Mouse (Mus musculus): ENCODE data around the gene Sult2b1. TPM values are rescaled to one million over a fixed set of nuclear protein-coding genes. Genes with fewer than 3 reads are reported as not detected.
A peak's percentile ranks its signal among the peaks of the same experiment; 100 is the strongest.

The Sult2b1 gene
- polyA plus RNA-seq, 1 experiment from 2014 or later, result 1.4 TPM

DNA sequence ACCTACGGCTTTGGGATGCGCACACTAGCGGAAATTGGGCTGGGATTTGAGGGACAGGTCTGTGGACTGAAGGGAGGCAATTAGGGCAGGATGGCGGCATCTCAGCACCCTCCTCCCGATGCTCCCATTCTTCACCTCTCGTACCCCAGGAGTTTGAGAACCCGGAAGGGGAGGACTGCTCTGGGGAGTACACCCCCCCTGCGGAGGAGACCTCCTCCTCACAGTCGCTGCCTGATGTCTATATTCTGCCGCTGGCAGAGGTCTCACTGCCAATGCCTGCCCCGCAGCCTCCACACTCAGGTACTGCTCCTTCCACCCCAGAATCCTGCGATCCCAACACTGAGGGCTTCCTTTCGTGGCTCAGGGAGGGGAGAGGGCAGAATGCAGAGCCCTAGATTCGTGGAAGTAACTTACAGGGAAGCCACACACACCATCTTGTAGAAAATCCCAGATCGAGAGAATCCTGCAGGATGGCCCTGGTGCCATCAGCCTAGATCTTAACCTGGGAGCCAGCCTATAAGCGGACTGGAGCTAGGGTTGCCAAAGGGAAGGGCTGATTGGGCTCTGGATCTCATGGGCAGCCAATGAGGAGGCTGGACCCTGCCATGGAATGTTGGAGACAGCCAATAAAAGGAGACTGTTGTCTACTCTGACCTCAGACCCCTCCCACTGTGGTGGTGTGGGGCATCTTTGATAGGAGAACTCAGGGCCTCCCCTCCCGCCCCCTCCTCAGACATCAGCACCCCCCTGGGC is 2.4 kb upstream of the Sult2b1 start:
- ATAC-seq (replicated peaks; ENCODE audit: low FRiP score), result peak; percentile 11; the same call in 1 of the 2 replicates
- WGBS, result 10% methylated on average over 17 of the region's 17 CpGs
- H3K27ac ChIP-seq (ENCODE audit: low read depth, low read length), result no peak overlapping the region

DNA sequence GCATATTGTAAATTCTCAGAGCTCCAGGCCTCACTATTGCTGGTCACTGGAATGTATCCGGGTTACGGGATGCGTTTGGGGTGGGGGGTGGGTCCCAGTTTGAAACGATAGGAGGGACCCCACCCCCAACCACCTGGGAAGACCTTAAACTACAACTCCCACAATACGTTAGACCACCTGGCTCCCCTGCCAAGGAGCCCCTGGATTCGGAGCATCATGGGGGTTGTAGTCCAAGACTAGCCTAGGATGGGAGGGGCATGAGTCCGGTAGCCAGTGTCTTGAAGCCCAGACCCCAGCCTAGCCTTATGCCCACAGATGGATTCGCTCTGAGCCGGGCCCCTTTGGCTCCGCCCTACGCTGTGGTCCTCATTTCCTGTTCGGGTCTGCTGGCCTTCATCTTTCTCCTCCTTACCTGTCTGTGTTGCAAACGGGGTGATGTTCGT is 1.7 kb upstream of the Sult2b1 start:
- Histone ChIP-seq H3K4me1 (replicated peaks; ENCODE audit: control insufficient read depth, insufficient read depth, low read length) (peaks cover 20% of the 10 kb centered on the region), H3K27me3 (ENCODE audit: control insufficient read depth, insufficient read depth, low read length) (no peaks in the 10 kb centered on the region), H3K9ac (ENCODE audit: low read length) (peak overlapping the region; percentile 85), H3K9me3 (ENCODE audit: control insufficient read depth, low read length) (no peaks in the 10 kb centered on the region), H3K4me2 (ENCODE audit: low read depth, low read length, severe bottlenecking) (peak overlapping the region; percentile 88), H3K4me3 (ENCODE audit: low read depth, low read length) (peak overlapping the region; percentile 92), H3K27ac (ENCODE audit: low read depth, low read length) (no peak overlapping the region; the same call in 1 of the 2 replicates), H3K36me3 (ENCODE audit: control insufficient read depth, insufficient read depth, low read length) (peaks cover 15% of the 10 kb centered on the region)
- DNase-seq (ENCODE audit: low spot score) (peak; percentile 83), ATAC-seq (replicated peaks; ENCODE audit: low FRiP score) (peak; percentile 70)
- WGBS, result under 1% methylated on average over 14 of the region's 14 CpGs

More for the DNA sequence above, 2.4 kb upstream of the Sult2b1 start:
- Histone ChIP-seq H3K9ac (ENCODE audit: low read length) (peak overlapping the region; percentile 85), H3K36me3 (ENCODE audit: control insufficient read depth, insufficient read depth, low read length) (peaks cover 15% of the 10 kb centered on the region), H3K9me3 (ENCODE audit: control insufficient read depth, low read length) (no peaks in the 10 kb centered on the region), H3K4me3 (ENCODE audit: low read depth, low read length) (peak overlapping the region; percentile 92), H3K4me1 (replicated peaks; ENCODE audit: control insufficient read depth, insufficient read depth, low read length) (peaks cover 20% of the 10 kb centered on the region), H3K4me2 (ENCODE audit: low read depth, low read length, severe bottlenecking) (peak overlapping the region; percentile 88), H3K27me3 (ENCODE audit: control insufficient read depth, insufficient read depth, low read length) (no peaks in the 10 kb centered on the region)
- peak; percentile 75 for DNase-seq (ENCODE audit: low spot score)

GRCm38 (mm10) chr7:45785388-45786135 is 1.1 kb upstream of the Sult2b1 start:
- Histone ChIP-seq H3K27me3 (ENCODE audit: control insufficient read depth, insufficient read depth, low read length) (no peaks in the 10 kb centered on the region), H3K9me3 (ENCODE audit: control insufficient read depth, low read length) (no peaks in the 10 kb centered on the region), H3K4me3 (ENCODE audit: low read depth, low read length) (peak overlapping the region; percentile 92), H3K9ac (ENCODE audit: low read length) (peak overlapping the region; percentile 85), H3K36me3 (ENCODE audit: control insufficient read depth, insufficient read depth, low read length) (peaks cover 15% of the 10 kb centered on the region), H3K4me2 (ENCODE audit: low read depth, low read length, severe bottlenecking) (peak overlapping the region; percentile 88), H3K27ac (ENCODE audit: low read depth, low read length) (peak overlapping the region; percentile 63), H3K4me1 (replicated peaks; ENCODE audit: control insufficient read depth, insufficient read depth, low read length) (peaks cover 20% of the 10 kb centered on the region)
- WGBS, result under 1% methylated on average over 41 of the region's 42 CpGs
- peak; percentile 51 for ATAC-seq (replicated peaks; ENCODE audit: low FRiP score)
- peak; percentile 85 for DNase-seq (ENCODE audit: low spot score)

GRCm38 (mm10) chr7:45783511-45784091 is 868 bp downstream of the Sult2b1 start, which contains the start of gene Lmtk3:
Gene Lmtk3, plus strand, starts transcription at chr7:45783738.
- peak; percentile 20 for ATAC-seq (replicated peaks; ENCODE audit: low FRiP score)
- peaks cover 25% of the 10 kb centered on the region for H3K4me1 ChIP-seq (replicated peaks; ENCODE audit: control insufficient read depth, insufficient read depth, low read length)

DNA sequence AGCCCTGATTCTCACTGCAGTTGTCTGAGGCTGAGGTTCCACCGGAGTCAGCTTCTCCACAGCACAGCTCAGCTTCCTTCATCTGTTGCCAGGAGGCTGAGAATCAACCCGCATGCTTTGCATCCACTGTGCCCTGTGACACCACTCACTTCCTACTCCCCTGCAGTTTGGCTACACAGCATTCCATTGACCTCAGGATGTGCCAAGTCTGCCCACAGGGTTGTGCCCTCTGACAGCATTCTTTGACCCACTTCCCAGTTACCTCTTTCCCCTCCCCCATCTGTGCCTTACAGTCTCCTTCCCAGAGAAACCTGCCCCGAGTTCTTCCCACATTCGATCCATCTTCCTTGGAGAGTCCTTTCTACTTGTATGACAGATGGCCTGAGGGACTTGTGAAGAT is 2.2 kb downstream of the Sult2b1 start:
- Histone ChIP-seq H3K27me3 (ENCODE audit: control insufficient read depth, insufficient read depth, low read length) (0 out of 2 replicates have a peak, but pooled peaks cover 2% of the 10 kb centered on the region), H3K36me3 (ENCODE audit: control insufficient read depth, insufficient read depth, low read length) (no peaks in the 10 kb centered on the region), H3K27ac (ENCODE audit: low read depth, low read length) (no peak overlapping the region), H3K9ac (ENCODE audit: low read length) (no peak overlapping the region), H3K4me3 (ENCODE audit: low read depth, low read length) (no peak overlapping the region), H3K4me2 (ENCODE audit: low read depth, low read length, severe bottlenecking) (no peak overlapping the region), H3K4me1 (replicated peaks; ENCODE audit: control insufficient read depth, insufficient read depth, low read length) (peaks cover 23% of the 10 kb centered on the region), H3K9me3 (ENCODE audit: control insufficient read depth, low read length) (no peaks in the 10 kb centered on the region)
- WGBS, result 85% methylated on average over 4 of the region's 4 CpGs
- no peak for DNase-seq (ENCODE audit: low spot score)
- no peak for ATAC-seq (replicated peaks; ENCODE audit: low FRiP score)

More at GRCm38 (mm10) chr7:45783511-45784091, 868 bp downstream of the Sult2b1 start, which contains the start of gene Lmtk3:
- Histone ChIP-seq H3K9ac (ENCODE audit: low read length) (peak within 1 kb of the TSS; percentile 70), H3K9me3 (ENCODE audit: control insufficient read depth, low read length) (no peaks in the 10 kb centered on the region), H3K27me3 (ENCODE audit: control insufficient read depth, insufficient read depth, low read length) (0 out of 2 replicates have a peak, but pooled peaks cover 2% of the 10 kb centered on the region), H3K4me2 (ENCODE audit: low read depth, low read length, severe bottlenecking) (peak within 1 kb of the TSS; percentile 88), H3K4me3 (ENCODE audit: low read depth, low read length) (peak within 1 kb of the TSS; percentile 92), H3K36me3 (ENCODE audit: control insufficient read depth, insufficient read depth, low read length) (peaks cover 3% of the 10 kb centered on the region; the same call in 1 of the 2 replicates), H3K27ac (ENCODE audit: low read depth, low read length) (peak within 1 kb of the TSS; percentile 63)
- DNase-seq (ENCODE audit: low spot score), result peak; percentile 87
- under 1% methylated on average over 38 of the region's 38 CpGs for WGBS

GRCm38 (mm10) chr7:45779081-45779641 is 5.3 kb downstream of the Sult2b1 start:
- H3K27ac ChIP-seq (ENCODE audit: low read depth, low read length), result no peak overlapping the region
- ATAC-seq (replicated peaks; ENCODE audit: low FRiP score) (no peak), DNase-seq (ENCODE audit: low spot score) (no peak)
- no peak overlapping the region for H3K9ac ChIP-seq (ENCODE audit: low read length)
- peak overlapping the region; percentile 20; the same call in 1 of the 2 replicates for H3K4me2 ChIP-seq (ENCODE audit: low read depth, low read length, severe bottlenecking)
- peaks cover 9% of the 10 kb centered on the region for H3K4me1 ChIP-seq (replicated peaks; ENCODE audit: control insufficient read depth, insufficient read depth, low read length)
- 26% methylated on average over 22 of the region's 22 CpGs for WGBS
- H3K4me3 ChIP-seq (ENCODE audit: low read depth, low read length), result no peak overlapping the region; the same call in 1 of the 2 replicates
- no peaks in the 10 kb centered on the region for H3K36me3 ChIP-seq (ENCODE audit: control insufficient read depth, insufficient read depth, low read length)
- H3K9me3 ChIP-seq (ENCODE audit: control insufficient read depth, low read length), result no peaks in the 10 kb centered on the region
- 0 out of 2 replicates have a peak, but pooled peaks cover 2% of the 10 kb centered on the region for H3K27me3 ChIP-seq (ENCODE audit: control insufficient read depth, insufficient read depth, low read length)

GRCm38 (mm10) chr7:45775237-45775636 is 9.2 kb downstream of the Sult2b1 start:
- no peak overlapping the region for H3K27ac ChIP-seq (ENCODE audit: low read depth, low read length)

DNA sequence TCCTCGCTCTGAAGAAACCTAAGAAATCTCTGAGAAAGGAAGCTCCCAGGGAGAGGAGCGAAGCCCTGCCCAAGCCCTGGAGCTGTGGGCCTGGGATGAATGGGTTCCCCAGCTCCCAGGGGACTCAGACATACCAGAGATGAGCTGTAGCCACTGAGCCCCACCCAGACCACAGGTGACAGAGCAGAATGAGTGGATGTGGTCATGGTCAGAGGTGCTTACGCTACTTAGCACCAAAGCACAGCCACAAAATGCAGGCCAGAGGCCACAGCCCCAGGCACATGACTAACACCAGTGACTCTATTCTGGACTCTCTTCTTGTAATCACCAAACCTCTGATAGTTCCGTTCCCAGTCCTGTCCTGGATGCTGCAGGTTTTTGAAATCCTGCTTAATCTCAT is 13.4 kb downstream of the Sult2b1 start:
- H3K9me3 ChIP-seq (ENCODE audit: control insufficient read depth, low read length), result no peaks in the 10 kb centered on the region
- H3K9ac ChIP-seq (ENCODE audit: low read length), result no peak overlapping the region
- H3K4me3 ChIP-seq (ENCODE audit: low read depth, low read length), result no peak overlapping the region
- no peaks in the 10 kb centered on the region for H3K36me3 ChIP-seq (ENCODE audit: control insufficient read depth, insufficient read depth, low read length)
- H3K27ac ChIP-seq (ENCODE audit: low read depth, low read length), result no peak overlapping the region
- no peak for DNase-seq (ENCODE audit: low spot score)
- no peak overlapping the region for H3K4me2 ChIP-seq (ENCODE audit: low read depth, low read length, severe bottlenecking)
- no peaks in the 10 kb centered on the region for H3K27me3 ChIP-seq (ENCODE audit: control insufficient read depth, insufficient read depth, low read length)
- 59% methylated on average over 4 of the region's 4 CpGs for WGBS
- no peak for ATAC-seq (replicated peaks; ENCODE audit: low FRiP score)
- no peaks in the 10 kb centered on the region for H3K4me1 ChIP-seq (replicated peaks; ENCODE audit: control insufficient read depth, insufficient read depth, low read length)

More at GRCm38 (mm10) chr7:45775237-45775636, 9.2 kb downstream of the Sult2b1 start:
- H3K9me3 ChIP-seq (ENCODE audit: control insufficient read depth, low read length), result no peaks in the 10 kb centered on the region
- no peak overlapping the region for H3K9ac ChIP-seq (ENCODE audit: low read length)
- H3K36me3 ChIP-seq (ENCODE audit: control insufficient read depth, insufficient read depth, low read length), result no peaks in the 10 kb centered on the region
- DNase-seq (ENCODE audit: low spot score) (no peak), ATAC-seq (replicated peaks; ENCODE audit: low FRiP score) (no peak)
- WGBS, result 88% methylated on average over 7 of the region's 7 CpGs
- no peak overlapping the region for H3K4me3 ChIP-seq (ENCODE audit: low read depth, low read length)
- 0 out of 2 replicates have a peak, but pooled peaks cover 2% of the 10 kb centered on the region for H3K27me3 ChIP-seq (ENCODE audit: control insufficient read depth, insufficient read depth, low read length)
- H3K4me1 ChIP-seq (replicated peaks; ENCODE audit: control insufficient read depth, insufficient read depth, low read length), result peaks cover 5% of the 10 kb centered on the region
- H3K4me2 ChIP-seq (ENCODE audit: low read depth, low read length, severe bottlenecking), result no peak overlapping the region
